Mouse (Mus musculus): ENCODE data around the gene Krt8.

GRCm38 (mm10) chr15:102022481-102022880, 18.2 kb upstream of the Krt8 start:
- no peak for TF ChIP-seq CTCF (IDR thresholded peaks at IDR 0.05; ENCODE audit: low read depth, low read length)
- no peak for TF ChIP-seq GATA1 (IDR thresholded peaks at IDR 0.05; ENCODE audit: borderline replicate concordance, low read length)
- TF ChIP-seq TAL1 (conservative IDR thresholded peaks at IDR 0.05; ENCODE audit: low read depth, low read length): no peak
